Mouse (Mus musculus) liver, adult 2 months (tissue): ENCODE results near the gene Prkce. TPM values are rescaled to one million over a fixed set of nuclear protein-coding genes. Genes with fewer than 3 reads are reported as not detected.

Experiments used
- DNase-seq: peaks from one replicate; pipeline ENCODE4 v3.0.0-alpha.2; 2011; ENCODE audit warnings: low read depth, low spot score; ENCODE audit errors: extremely low read depth
- H3K27ac ChIP-seq: fragments of 200-500 bp; replicated peaks from 2 replicates; pipeline ENCODE4 v1.5.1; 2012; ENCODE audit warnings: low read depth, mild to moderate bottlenecking, control low read depth, inconsistent platforms, low read length; ENCODE audit not compliant: insufficient read depth
- H3K27me3 ChIP-seq: fragments of 200-500 bp; 2 replicates; pipeline ENCODE4 v1.6.1; 2012; ENCODE audit warnings: mild to moderate bottlenecking, moderate library complexity, low read length, inconsistent platforms; ENCODE audit not compliant: control insufficient read depth, insufficient read depth
- H3K36me3 ChIP-seq: fragments of 200-500 bp; 2 replicates; pipeline ENCODE4 v1.6.1; 2012; ENCODE audit warnings: low read length, inconsistent platforms; ENCODE audit not compliant: control insufficient read depth, insufficient read depth
- H3K4me1 ChIP-seq: fragments of 200-500 bp; 2 replicates; pipeline ENCODE4 v1.6.1; 2011; ENCODE audit warnings: low read length; ENCODE audit not compliant: control insufficient read depth, insufficient read depth
- H3K4me3 ChIP-seq: fragments of 200-500 bp; 2 replicates; pipeline ENCODE4 v1.5.1; 2011; ENCODE audit warnings: low read depth, mild to moderate bottlenecking, control low read depth, low read length, moderate library complexity; ENCODE audit not compliant: insufficient read depth
- H3K79me2 ChIP-seq: fragments of 200-500 bp; 2 replicates; pipeline ENCODE4 v1.6.1; 2012; ENCODE audit warnings: inconsistent platforms, mild to moderate bottlenecking, low read length, moderate library complexity; ENCODE audit not compliant: control insufficient read depth, insufficient read depth
- H3K9ac ChIP-seq: fragments of 200-500 bp; 2 replicates; pipeline ENCODE4 v1.6.1; 2012; ENCODE audit warnings: low read depth, mild to moderate bottlenecking, control low read depth, inconsistent platforms, low read length
- CTCF ChIP-seq: fragments of 200-500 bp; IDR thresholded peaks from 2 replicates; pipeline ENCODE4 v1.5.1; 2011; ENCODE audit warnings: low read depth, low read length, control low read depth
- POLR2A ChIP-seq: fragments of 200-500 bp; IDR thresholded peaks from 2 replicates; pipeline ENCODE4 v1.6.1; 2011; ENCODE audit warnings: low read length, control low read depth; ENCODE audit not compliant: insufficient read depth; ENCODE audit errors: extremely low read depth
- WGBS: fragments of 180-500 bp; shearing (Covaris S2); methylation state at CpG from one replicate; pipeline ENCODE4 v1.1.7; 2018; 5-methylcytosine and 5-hydroxymethylcytosine counted together
- polyA plus RNA-seq: library from polyadenylated mRNA; depleted of rRNA; stranded (reverse); fragments of >200 nt; gene quantifications from 2 replicates; pipeline ENCODE4 v1.2.3, GENCODE M21; 2012
- total RNA-seq: library from RNA; depleted of rRNA; stranded (reverse); fragments of >200 nt; gene quantifications from 2 replicates; pipeline ENCODE4 v1.2.3, GENCODE M21; 2014

Prkce gene
- total and polyA plus RNA-seq, 2 experiments: 2.0 to 6.4 TPM

GRCm38 (mm10) chr17:86277032-86277798 lies 109.6 kb downstream of the Prkce start:
- Histone ChIP-seq H3K36me3 (no peaks in the 10 kb centered on the region), H3K27ac (no peak overlapping the region), H3K9ac (no peak overlapping the region), H3K27me3 (no peaks in the 10 kb centered on the region), H3K4me1 (peaks cover 5% of the 10 kb centered on the region), H3K4me3 (no peak overlapping the region), H3K79me2 (peaks cover 8% of the 10 kb centered on the region; the same call in 1 of the 2 replicates)
- no peak for TF ChIP-seq CTCF
- no peak for TF ChIP-seq POLR2A
- 79% methylated on average over 8 of the region's 8 CpGs for WGBS
- no peak for DNase-seq

GRCm38 (mm10) chr17:86277999-86278526 lies 110.5 kb downstream of the Prkce start:
- Histone ChIP-seq H3K36me3 (no peaks in the 10 kb centered on the region), H3K4me3 (no peak overlapping the region), H3K9ac (no peak overlapping the region), H3K79me2 (peaks cover 8% of the 10 kb centered on the region; the same call in 1 of the 2 replicates), H3K4me1 (peaks cover 5% of the 10 kb centered on the region), H3K27me3 (no peaks in the 10 kb centered on the region), H3K27ac (no peak overlapping the region)
- TF ChIP-seq CTCF (no peak), POLR2A (no peak)
- 77% methylated on average over 5 of the region's 5 CpGs for WGBS
- no peak for DNase-seq

- H3K79me2 ChIP-seq: peaks cover 8% of the 10 kb centered on the region; the same call in 1 of the 2 replicates
- no peaks in the 10 kb centered on the region for H3K36me3 ChIP-seq
- no peak overlapping the region for H3K4me3 ChIP-seq
- H3K27me3 ChIP-seq: no peaks in the 10 kb centered on the region
- no peak for DNase-seq
- H3K4me1 ChIP-seq: peaks cover 5% of the 10 kb centered on the region
- H3K9ac ChIP-seq: no peak overlapping the region
- WGBS: 81% methylated on average over 10 of the region's 10 CpGs
- H3K27ac ChIP-seq: no peak overlapping the region
- no peak for TF ChIP-seq POLR2A
- TF ChIP-seq CTCF: no peak
These were observed 112.2 kb downstream of the Prkce start for GRCm38 (mm10) chr17:86279751-86280150.

- no peaks in the 10 kb centered on the region for H3K27me3 ChIP-seq
- peaks cover 16% of the 10 kb centered on the region for H3K4me1 ChIP-seq
- H3K9ac ChIP-seq: no peak overlapping the region
- peak overlapping the region; percentile 7; the same call in 1 of the 2 replicates for H3K27ac ChIP-seq
- H3K79me2 ChIP-seq: peaks cover 6% of the 10 kb centered on the region; the same call in 1 of the 2 replicates
- DNase-seq: peak; percentile 49
- WGBS: 30% methylated on average over 5 of the region's 5 CpGs
- TF ChIP-seq CTCF (no peak), POLR2A (no peak)
- no peaks in the 10 kb centered on the region for H3K36me3 ChIP-seq
- H3K4me3 ChIP-seq: no peak overlapping the region
These were observed 116.2 kb downstream of the Prkce start for GRCm38 (mm10) chr17:86283741-86284140.

GRCm38 (mm10) chr17:86285058-86285457 lies 117.5 kb downstream of the Prkce start:
- 96% methylated on average over 5 of the region's 5 CpGs for WGBS

More at GRCm38 (mm10) chr17:86285058-86285457, 117.5 kb downstream of the Prkce start:
- no peak overlapping the region for H3K27ac ChIP-seq
- no peaks in the 10 kb centered on the region for H3K27me3 ChIP-seq
- no peak for TF ChIP-seq POLR2A
- TF ChIP-seq CTCF: no peak
- DNase-seq: no peak
- H3K79me2 ChIP-seq: peaks cover 6% of the 10 kb centered on the region; the same call in 1 of the 2 replicates
- H3K4me1 ChIP-seq: peaks cover 16% of the 10 kb centered on the region
- no peak overlapping the region for H3K9ac ChIP-seq
- no peak overlapping the region for H3K4me3 ChIP-seq
- H3K36me3 ChIP-seq: no peaks in the 10 kb centered on the region
